Mouse (Mus musculus) right cerebral cortex, postnatal 14 days (tissue): ENCODE results near the gene Dnali1.

Experiments used
- DNase-seq: peaks from one replicate; pipeline ENCODE4 v3.0.0; 2022

Gene Dnali1

GRCm38 (mm10) chr4:125029891-125030614 is 35.5 kb downstream of the Dnali1 start:
- peak; percentile 92 for DNase-seq

DNA sequence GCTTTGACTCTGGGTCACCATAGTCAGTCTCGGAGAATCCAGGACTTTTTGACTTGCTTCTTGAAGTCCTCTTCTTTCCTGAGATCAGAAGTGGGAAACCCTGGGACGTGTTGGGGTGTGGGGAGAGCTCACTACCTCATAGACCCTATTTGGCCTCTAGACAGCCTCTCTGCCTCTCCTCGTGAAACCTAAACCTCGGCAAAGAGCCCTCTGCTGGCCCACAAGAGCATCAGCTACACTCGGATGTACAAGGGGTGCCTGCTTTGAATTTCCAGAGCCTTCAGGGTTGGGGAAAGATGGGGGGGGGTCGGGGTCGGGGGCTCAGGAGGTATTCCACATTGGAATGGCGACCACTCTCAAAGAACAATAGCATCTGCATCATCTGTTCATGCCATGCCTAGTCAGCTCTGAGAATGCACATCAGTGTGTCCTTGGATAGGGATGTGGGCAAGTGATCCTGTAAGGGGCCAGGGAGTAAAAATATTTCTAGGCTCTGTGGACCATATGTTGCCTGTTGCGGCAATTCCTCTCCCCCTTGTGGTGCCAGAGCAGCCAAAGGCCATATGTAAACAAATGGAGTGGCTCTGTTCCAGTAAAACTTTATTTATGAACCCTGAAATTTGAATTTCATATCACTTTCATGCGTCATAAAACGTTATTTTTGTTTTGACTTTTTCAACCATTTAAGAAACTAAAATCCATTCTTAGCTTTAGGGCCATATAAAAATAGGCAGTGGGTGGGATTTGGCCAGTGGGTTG is 44.5 kb downstream of the Dnali1 start:
- no peak for DNase-seq

- no peak for DNase-seq
Observed at GRCm38 (mm10) chr4:125017431-125017830, 48.1 kb downstream of the Dnali1 start.

GRCm38 (mm10) chr4:125015806-125016635 is 49.5 kb downstream of the Dnali1 start, which contains the start of gene Gnl2:
Gene Gnl2, plus strand, starts transcription at chr4:125016585.
- DNase-seq = no peak

DNA sequence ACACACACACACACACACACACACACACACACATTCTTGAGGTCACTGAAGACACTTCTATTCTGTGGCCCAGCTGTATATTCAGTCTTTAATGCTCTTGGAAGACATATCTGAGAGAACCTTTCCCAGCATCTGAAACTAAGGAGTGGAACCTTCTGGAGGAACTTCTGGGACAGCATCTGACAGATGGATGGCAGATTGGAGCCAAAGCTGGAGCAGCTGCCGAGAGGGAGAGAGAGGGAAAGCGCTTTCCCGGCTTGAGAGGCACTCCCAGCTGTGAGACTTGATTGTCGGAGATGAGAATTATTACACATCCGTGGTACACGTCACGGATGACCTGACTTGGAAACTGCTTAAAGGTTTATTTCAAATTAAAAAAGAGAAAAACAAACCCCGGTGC is 56.8 kb downstream of the Dnali1 start:
- no peak for DNase-seq

DNA sequence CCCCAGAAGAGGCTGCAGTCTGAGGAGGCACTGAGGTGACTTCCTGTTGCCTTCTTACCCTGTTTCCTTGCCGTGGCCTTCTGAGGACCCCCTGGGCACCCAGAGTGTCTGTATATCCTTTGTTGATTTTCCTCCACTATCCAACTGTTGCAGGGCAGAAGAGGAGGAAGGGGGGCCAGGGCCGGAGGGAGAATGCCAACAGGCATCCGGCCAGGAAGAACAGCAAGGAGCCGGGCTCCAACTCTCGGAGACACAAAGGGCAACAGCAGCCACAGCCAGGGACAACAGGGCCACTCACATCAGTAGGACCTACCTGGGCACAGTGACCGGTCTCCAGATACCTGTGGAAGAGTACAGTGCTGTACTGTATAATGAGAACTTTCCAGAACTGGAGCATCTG is 57.3 kb downstream of the Dnali1 start:
- DNase-seq = no peak

- DNase-seq = no peak
Observed at GRCm38 (mm10) chr4:125007460-125007859, 58.0 kb downstream of the Dnali1 start.
